Mouse (Mus musculus) heart, postnatal 0 days (tissue): ENCODE measurements around the gene Olfr13. TPM values are rescaled to one million over a fixed set of nuclear protein-coding genes. Genes with fewer than 3 reads are reported as not detected.

Experiments used
- ATAC-seq: fragments of 200-750 bp; cut with Nextera tagmentation; 2 replicates; pipeline ENCODE4 v1.8.0; 2017; ENCODE audit warnings: low read depth, moderate number of reproducible peaks, moderate library complexity; ENCODE audit not compliant: insufficient read depth
- DNase-seq: peaks from one replicate; pipeline ENCODE4 v3.0.0-alpha.2; 2016; ENCODE audit warnings: low spot score
- H3K27ac ChIP-seq: fragments of 300-500 bp; sonication (generic); 2 replicates; pipeline ENCODE4 v1.5.1; 2014; ENCODE audit warnings: low read depth, mild to moderate bottlenecking
- H3K27me3 ChIP-seq: fragments of 300-500 bp; sonication (generic); 2 replicates; pipeline ENCODE4 v1.6.1; 2014; ENCODE audit warnings: low read length, mixed read lengths; ENCODE audit not compliant: control insufficient read depth, insufficient read depth
- H3K36me3 ChIP-seq: fragments of 300-500 bp; sonication (generic); replicated peaks from 2 replicates; pipeline ENCODE4 v1.6.1; 2014; ENCODE audit warnings: low read length, mixed read lengths; ENCODE audit not compliant: control insufficient read depth, insufficient read depth
- H3K4me1 ChIP-seq: fragments of 300-500 bp; sonication (generic); 2 replicates; pipeline ENCODE4 v1.6.1; 2014; ENCODE audit warnings: antibody characterized with exemption; ENCODE audit not compliant: control insufficient read depth, insufficient read depth
- H3K4me2 ChIP-seq: fragments of 300-500 bp; sonication (generic); 2 replicates; pipeline ENCODE4 v1.6.1; 2014; ENCODE audit warnings: low read depth, mild to moderate bottlenecking, low read length, moderate library complexity
- H3K4me3 ChIP-seq: fragments of 300-500 bp; sonication (generic); 2 replicates; pipeline ENCODE4 v1.5.1; 2014; ENCODE audit warnings: low read depth, low read length
- H3K9ac ChIP-seq: fragments of 300-500 bp; sonication (generic); replicated peaks from 2 replicates; pipeline ENCODE4 v1.6.1; 2014; ENCODE audit warnings: low read depth, low read length, mixed read lengths
- H3K9me3 ChIP-seq: fragments of 300-500 bp; sonication (generic); replicated peaks from 2 replicates; pipeline ENCODE4 v1.6.1; 2016; ENCODE audit warnings: low read length; ENCODE audit not compliant: control insufficient read depth
- CTCF ChIP-seq: IDR thresholded peaks from 2 replicates; pipeline ENCODE4 v1.5.1; 2016; ENCODE audit warnings: antibody characterized with exemption, control low read depth, low read depth
- EP300 ChIP-seq: IDR thresholded peaks from 2 replicates; pipeline ENCODE4 v1.6.1; 2016; ENCODE audit warnings: antibody characterized with exemption, low read depth
- WGBS: fragments of 180-500 bp; shearing (Covaris S2); extraction: QIAGEN DNeasy Blood & Tissue Kit; methylation state at CpG from one replicate; pipeline ENCODE4 v1.1.7; 2014; 5-methylcytosine and 5-hydroxymethylcytosine counted together
- polyA plus RNA-seq: library from polyadenylated mRNA; unstranded; fragments of >200 nt; fragmentation: Nextera tagmentation; extraction: Ambion mirVana; gene quantifications from 2 replicates; pipeline ENCODE4 v1.2.1, GENCODE M21; 2015
- total RNA-seq: library from RNA; depleted of rRNA; stranded (reverse); fragments of >200 nt; gene quantifications from 2 replicates; pipeline ENCODE4 v1.2.3, GENCODE M21; 2014; ENCODE audit warnings: low replicate concordance

Gene Olfr13
- total and polyA plus RNA-seq, 2 experiments from 2014 or later = not detected

GRCm38 (mm10) chr6:43178584-43179501 lies 6.9 kb downstream of the Olfr13 start:
- Histone ChIP-seq H3K9ac (no peak overlapping the region), H3K27me3 (no peaks in the 10 kb centered on the region), H3K9me3 (no peaks in the 10 kb centered on the region), H3K4me1 (no peaks in the 10 kb centered on the region), H3K4me2 (no peak overlapping the region), H3K36me3 (no peaks in the 10 kb centered on the region), H3K4me3 (no peak overlapping the region), H3K27ac (no peak overlapping the region)
- DNase-seq (no peak), ATAC-seq (no peak)
- no peak for TF ChIP-seq EP300
- no peak for TF ChIP-seq CTCF
- WGBS = 56% methylated on average over 6 of the region's 6 CpGs

- DNase-seq = no peak
- H3K4me3 ChIP-seq = no peak overlapping the region
- no peaks in the 10 kb centered on the region for H3K27me3 ChIP-seq
- H3K9ac ChIP-seq = no peak overlapping the region
- H3K9me3 ChIP-seq = no peaks in the 10 kb centered on the region
- 80% methylated on average over 3 of the region's 3 CpGs for WGBS
- no peak for TF ChIP-seq CTCF
- no peak for TF ChIP-seq EP300
- H3K4me1 ChIP-seq = no peaks in the 10 kb centered on the region
- no peak overlapping the region for H3K4me2 ChIP-seq
- ATAC-seq = no peak
- H3K27ac ChIP-seq = no peak overlapping the region
- H3K36me3 ChIP-seq = no peaks in the 10 kb centered on the region
Observed at GRCm38 (mm10) chr6:43190986-43191385, 19.0 kb downstream of the Olfr13 start.

- no peak within 1 kb of the TSS for H3K27ac ChIP-seq
- no peaks in the 10 kb centered on the region for H3K27me3 ChIP-seq
- H3K4me2 ChIP-seq = no peak within 1 kb of the TSS
- H3K9ac ChIP-seq = no peak within 1 kb of the TSS
- H3K4me3 ChIP-seq = no peak within 1 kb of the TSS
- DNase-seq (no peak), ATAC-seq (no peak)
- no peaks in the 10 kb centered on the region for H3K9me3 ChIP-seq
- TF ChIP-seq EP300 (no peak), CTCF (no peak)
- H3K36me3 ChIP-seq = no peaks in the 10 kb centered on the region
- no peaks in the 10 kb centered on the region for H3K4me1 ChIP-seq
Observed at GRCm38 (mm10) chr6:43196781-43197180, 24.8 kb downstream of the Olfr13 start, which contains the start of gene Olfr435. Gene Olfr435 (plus strand): TSS chr6:43197146.

- 52% methylated on average over 3 of the region's 3 CpGs for WGBS
- ATAC-seq = no peak
- H3K9me3 ChIP-seq = no peaks in the 10 kb centered on the region
- no peaks in the 10 kb centered on the region for H3K4me1 ChIP-seq
- TF ChIP-seq CTCF (no peak), EP300 (no peak)
- no peaks in the 10 kb centered on the region for H3K36me3 ChIP-seq
- no peak overlapping the region for H3K4me3 ChIP-seq
- H3K4me2 ChIP-seq = no peak overlapping the region
- no peaks in the 10 kb centered on the region for H3K27me3 ChIP-seq
- no peak overlapping the region for H3K9ac ChIP-seq
- no peak overlapping the region for H3K27ac ChIP-seq
- no peak for DNase-seq
Observed at GRCm38 (mm10) chr6:43198094-43198493, 26.2 kb downstream of the Olfr13 start.

GRCm38 (mm10) chr6:43202786-43203185 lies 30.8 kb downstream of the Olfr13 start:
- no peak for TF ChIP-seq EP300
- no peak for TF ChIP-seq CTCF
- Histone ChIP-seq H3K4me3 (no peak overlapping the region), H3K4me1 (no peaks in the 10 kb centered on the region), H3K9me3 (no peaks in the 10 kb centered on the region), H3K9ac (no peak overlapping the region), H3K4me2 (no peak overlapping the region), H3K27ac (no peak overlapping the region), H3K36me3 (no peaks in the 10 kb centered on the region), H3K27me3 (no peaks in the 10 kb centered on the region)
- DNase-seq = no peak
- no peak for ATAC-seq
